Mouse (Mus musculus) limb, embryonic 13.5 days (tissue): ENCODE results near the gene Arl6. TPM values are rescaled to one million over a fixed set of nuclear protein-coding genes. Genes with fewer than 3 reads are reported as not detected.

Source experiments
- ATAC-seq: fragments of 200-750 bp; cut with Nextera tagmentation; 2 replicates; pipeline ENCODE4 v1.8.0; 2017; ENCODE audit warnings: low read depth, moderate number of reproducible peaks, moderate TSS enrichment; ENCODE audit not compliant: low FRiP score
- H3K27ac ChIP-seq: fragments of 300-500 bp; sonication (generic); 2 replicates; pipeline ENCODE4 v1.5.1; 2015; ENCODE audit warnings: inconsistent platforms, mild to moderate bottlenecking, moderate library complexity
- H3K27me3 ChIP-seq: fragments of 300-500 bp; sonication (generic); 2 replicates; pipeline ENCODE4 v1.6.1; 2015; ENCODE audit warnings: mild to moderate bottlenecking, inconsistent platforms
- H3K36me3 ChIP-seq: fragments of 300-500 bp; sonication (generic); 2 replicates; pipeline ENCODE4 v1.6.1; 2015; ENCODE audit warnings: inconsistent platforms, mild to moderate bottlenecking, moderate library complexity
- H3K4me1 ChIP-seq: fragments of 300-500 bp; sonication (generic); 2 replicates; pipeline ENCODE4 v1.6.1; 2015; ENCODE audit warnings: inconsistent platforms
- H3K4me2 ChIP-seq: fragments of 300-500 bp; sonication (generic); replicated peaks from 2 replicates; pipeline ENCODE4 v1.6.1; 2015; ENCODE audit warnings: inconsistent platforms, mild to moderate bottlenecking, moderate library complexity
- H3K4me3 ChIP-seq: fragments of 300-500 bp; sonication (generic); 2 replicates; pipeline ENCODE4 v1.5.1; 2015; ENCODE audit warnings: moderate library complexity, mild to moderate bottlenecking, inconsistent platforms
- H3K9ac ChIP-seq: fragments of 300-500 bp; sonication (generic); 2 replicates; pipeline ENCODE4 v1.6.1; 2015; ENCODE audit warnings: mild to moderate bottlenecking, inconsistent platforms
- H3K9me3 ChIP-seq: fragments of 300-500 bp; sonication (generic); 2 replicates; pipeline ENCODE4 v1.6.1; 2016; ENCODE audit warnings: inconsistent platforms
- WGBS: fragments of 180-500 bp; shearing (Covaris S2); methylation state at CpG from one replicate; pipeline ENCODE4 v1.1.7; 2015; 5-methylcytosine and 5-hydroxymethylcytosine counted together
- polyA plus RNA-seq: library from polyadenylated mRNA; unstranded; fragments of >200 nt; fragmentation: Nextera tagmentation; extraction: Ambion mirVana; gene quantifications from 2 replicates; pipeline ENCODE4 v1.2.1, GENCODE M21; 2015

Arl6 gene
- polyA plus RNA-seq, 1 experiment from 2014 or later: 33.6 TPM

- no peak for ATAC-seq
These were observed 35.0 kb downstream of the Arl6 start for GRCm38 (mm10) chr16:59604078-59604781.

GRCm38 (mm10) chr16:59600311-59601251 lies 38.6 kb downstream of the Arl6 start, which contains the start of gene Crybg3:
Gene Crybg3 (minus strand): TSS chr16:59600979.
- Histone ChIP-seq H3K4me3 (peak within 1 kb of the TSS; percentile 73), H3K4me1 (peaks cover 27% of the 10 kb centered on the region), H3K27me3 (no peaks in the 10 kb centered on the region), H3K4me2 (peak within 1 kb of the TSS; percentile 73), H3K36me3 (no peaks in the 10 kb centered on the region), H3K9me3 (0 out of 2 replicates have a peak, but pooled peaks cover 3% of the 10 kb centered on the region), H3K27ac (peak within 1 kb of the TSS; percentile 81; the same call in 1 of the 2 replicates), H3K9ac (peak within 1 kb of the TSS; percentile 89)
- WGBS: under 1% methylated on average over 62 of the region's 90 CpGs
- peak; percentile 92 for ATAC-seq

More at GRCm38 (mm10) chr16:59604078-59604781, 35.0 kb downstream of the Arl6 start:
- Histone ChIP-seq H3K36me3 (no peaks in the 10 kb centered on the region), H3K4me1 (peaks cover 6% of the 10 kb centered on the region), H3K4me2 (no peak overlapping the region), H3K27ac (no peak overlapping the region), H3K9me3 (0 out of 2 replicates have a peak, but pooled peaks cover 3% of the 10 kb centered on the region), H3K9ac (no peak overlapping the region), H3K27me3 (no peaks in the 10 kb centered on the region), H3K4me3 (no peak overlapping the region)
- WGBS: 55% methylated on average over 15 of the region's 15 CpGs

- 8% methylated on average over 17 of the region's 17 CpGs for WGBS
- Histone ChIP-seq H3K27ac (0 out of 2 replicates have a peak overlapping the region, but pooled peaks have one; percentile 33), H3K27me3 (no peaks in the 10 kb centered on the region), H3K4me3 (peak overlapping the region; percentile 73), H3K4me1 (peaks cover 31% of the 10 kb centered on the region), H3K36me3 (no peaks in the 10 kb centered on the region), H3K9me3 (0 out of 2 replicates have a peak, but pooled peaks cover 3% of the 10 kb centered on the region), H3K4me2 (peak overlapping the region; percentile 73), H3K9ac (peak overlapping the region; percentile 89)
- ATAC-seq: no peak
These were observed 39.6 kb downstream of the Arl6 start for GRCm38 (mm10) chr16:59599411-59600265.

- no peaks in the 10 kb centered on the region for H3K36me3 ChIP-seq
- no peaks in the 10 kb centered on the region for H3K27me3 ChIP-seq
- H3K4me1 ChIP-seq: peaks cover 31% of the 10 kb centered on the region
- 0 out of 2 replicates have a peak, but pooled peaks cover 3% of the 10 kb centered on the region for H3K9me3 ChIP-seq
- H3K27ac ChIP-seq: no peak overlapping the region
- H3K4me2 ChIP-seq: peak overlapping the region; percentile 73
- 15% methylated on average over 4 of the region's 4 CpGs for WGBS
- no peak for ATAC-seq
- peak overlapping the region; percentile 73 for H3K4me3 ChIP-seq
- 0 out of 2 replicates have a peak overlapping the region, but pooled peaks have one; percentile 43 for H3K9ac ChIP-seq
These were observed 40.2 kb downstream of the Arl6 start for GRCm38 (mm10) chr16:59598997-59599396.

GRCm38 (mm10) chr16:59597256-59597655 lies 41.9 kb downstream of the Arl6 start:
- no peak overlapping the region for H3K4me3 ChIP-seq
- WGBS: 74% methylated on average over 6 of the region's 6 CpGs

GRCm38 (mm10) chr16:59594714-59595113 lies 44.5 kb downstream of the Arl6 start:
- no peak overlapping the region for H3K27ac ChIP-seq

More at GRCm38 (mm10) chr16:59597256-59597655, 41.9 kb downstream of the Arl6 start:
- Histone ChIP-seq H3K4me1 (peaks cover 31% of the 10 kb centered on the region), H3K27me3 (no peaks in the 10 kb centered on the region), H3K9me3 (0 out of 2 replicates have a peak, but pooled peaks cover 3% of the 10 kb centered on the region), H3K4me2 (no peak overlapping the region), H3K36me3 (no peaks in the 10 kb centered on the region), H3K9ac (no peak overlapping the region), H3K27ac (no peak overlapping the region)
- no peak for ATAC-seq

GRCm38 (mm10) chr16:59590790-59591189 lies 48.4 kb downstream of the Arl6 start:
- no peak for ATAC-seq
- H3K4me2 ChIP-seq: no peak overlapping the region
- H3K4me3 ChIP-seq: no peak overlapping the region
- no peak overlapping the region for H3K27ac ChIP-seq
- 61% methylated on average over 6 of the region's 6 CpGs for WGBS
- H3K36me3 ChIP-seq: no peaks in the 10 kb centered on the region
- no peak overlapping the region for H3K9ac ChIP-seq
- H3K9me3 ChIP-seq: no peaks in the 10 kb centered on the region
- H3K4me1 ChIP-seq: peaks cover 31% of the 10 kb centered on the region
- H3K27me3 ChIP-seq: no peaks in the 10 kb centered on the region

More at GRCm38 (mm10) chr16:59594714-59595113, 44.5 kb downstream of the Arl6 start:
- Histone ChIP-seq H3K27me3 (no peaks in the 10 kb centered on the region), H3K4me3 (no peak overlapping the region), H3K36me3 (no peaks in the 10 kb centered on the region), H3K9ac (no peak overlapping the region), H3K9me3 (no peaks in the 10 kb centered on the region), H3K4me1 (peaks cover 34% of the 10 kb centered on the region), H3K4me2 (no peak overlapping the region)
- no peak for ATAC-seq
- WGBS: 64% methylated on average over 3 of the region's 3 CpGs

GRCm38 (mm10) chr16:59588351-59589025 lies 50.7 kb downstream of the Arl6 start:
- Histone ChIP-seq H3K4me1 (peaks cover 28% of the 10 kb centered on the region), H3K9me3 (no peaks in the 10 kb centered on the region), H3K4me2 (peak overlapping the region; percentile 23; the same call in 1 of the 2 replicates), H3K27ac (no peak overlapping the region), H3K36me3 (no peaks in the 10 kb centered on the region), H3K27me3 (no peaks in the 10 kb centered on the region), H3K4me3 (no peak overlapping the region), H3K9ac (no peak overlapping the region)
- WGBS: 62% methylated on average over 13 of the region's 13 CpGs
- no peak for ATAC-seq

GRCm38 (mm10) chr16:59587816-59588215 lies 51.4 kb downstream of the Arl6 start:
- Histone ChIP-seq H3K9me3 (no peaks in the 10 kb centered on the region), H3K4me3 (no peak overlapping the region), H3K27me3 (no peaks in the 10 kb centered on the region), H3K36me3 (no peaks in the 10 kb centered on the region), H3K9ac (no peak overlapping the region), H3K27ac (no peak overlapping the region), H3K4me2 (0 out of 2 replicates have a peak overlapping the region, but pooled peaks have one; percentile 23), H3K4me1 (peaks cover 28% of the 10 kb centered on the region)
- WGBS: 68% methylated on average over 10 of the region's 10 CpGs
- no peak for ATAC-seq

- no peak for ATAC-seq
- H3K4me3 ChIP-seq: no peak overlapping the region
- no peak overlapping the region for H3K4me2 ChIP-seq
- H3K9ac ChIP-seq: no peak overlapping the region
- no peaks in the 10 kb centered on the region for H3K36me3 ChIP-seq
- no peaks in the 10 kb centered on the region for H3K27me3 ChIP-seq
- peaks cover 28% of the 10 kb centered on the region for H3K4me1 ChIP-seq
- no peak overlapping the region for H3K27ac ChIP-seq
- H3K9me3 ChIP-seq: no peaks in the 10 kb centered on the region
- WGBS: 95% methylated on average over 8 of the region's 8 CpGs
These were observed 52.3 kb downstream of the Arl6 start for GRCm38 (mm10) chr16:59586911-59587310.

- Histone ChIP-seq H3K36me3 (no peaks in the 10 kb centered on the region), H3K27ac (no peak overlapping the region), H3K4me1 (peaks cover 28% of the 10 kb centered on the region), H3K9me3 (no peaks in the 10 kb centered on the region), H3K27me3 (no peaks in the 10 kb centered on the region), H3K4me3 (no peak overlapping the region), H3K4me2 (no peak overlapping the region), H3K9ac (no peak overlapping the region)
- 48% methylated on average over 6 of the region's 6 CpGs for WGBS
- ATAC-seq: no peak
These were observed 52.9 kb downstream of the Arl6 start for GRCm38 (mm10) chr16:59586276-59586675.
